Mouse (Mus musculus): Measurements from ENCODE around the gene Rbpj.

DNA sequence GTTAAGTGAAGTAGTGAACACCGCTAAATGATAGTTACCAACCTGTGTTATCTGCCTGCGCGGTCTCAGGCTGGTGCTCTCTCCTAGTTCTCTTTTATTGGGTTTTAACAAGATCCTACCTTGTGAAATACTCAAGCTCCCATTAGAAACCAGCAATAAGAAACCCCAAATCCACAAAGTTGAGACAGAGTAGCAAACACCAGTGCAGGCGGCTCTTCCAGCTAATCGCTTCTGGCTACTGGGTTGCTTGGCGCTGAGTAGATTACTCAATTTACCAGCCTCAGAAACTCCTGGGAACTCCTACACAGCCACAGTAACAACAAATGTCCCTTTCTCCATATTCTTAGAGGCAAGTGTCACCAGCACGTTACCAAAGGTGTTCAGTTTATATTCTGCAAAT, 58.2 kb downstream of the Rbpj start:
- TF ChIP-seq EP300 (optimal IDR thresholded peaks at IDR 0.05): no peak
- no peak for TF ChIP-seq CTCF (IDR thresholded peaks at IDR 0.05; ENCODE audit: low read depth)

Measured in stomach, postnatal 0 days (tissue).